Mouse (Mus musculus): ENCODE results near the gene Hoxd8.

Gene Hoxd8

GRCm38 (mm10) chr2:74686988-74687697, 17.3 kb upstream of the Hoxd8 start:
- DNase-seq: no peak

DNA sequence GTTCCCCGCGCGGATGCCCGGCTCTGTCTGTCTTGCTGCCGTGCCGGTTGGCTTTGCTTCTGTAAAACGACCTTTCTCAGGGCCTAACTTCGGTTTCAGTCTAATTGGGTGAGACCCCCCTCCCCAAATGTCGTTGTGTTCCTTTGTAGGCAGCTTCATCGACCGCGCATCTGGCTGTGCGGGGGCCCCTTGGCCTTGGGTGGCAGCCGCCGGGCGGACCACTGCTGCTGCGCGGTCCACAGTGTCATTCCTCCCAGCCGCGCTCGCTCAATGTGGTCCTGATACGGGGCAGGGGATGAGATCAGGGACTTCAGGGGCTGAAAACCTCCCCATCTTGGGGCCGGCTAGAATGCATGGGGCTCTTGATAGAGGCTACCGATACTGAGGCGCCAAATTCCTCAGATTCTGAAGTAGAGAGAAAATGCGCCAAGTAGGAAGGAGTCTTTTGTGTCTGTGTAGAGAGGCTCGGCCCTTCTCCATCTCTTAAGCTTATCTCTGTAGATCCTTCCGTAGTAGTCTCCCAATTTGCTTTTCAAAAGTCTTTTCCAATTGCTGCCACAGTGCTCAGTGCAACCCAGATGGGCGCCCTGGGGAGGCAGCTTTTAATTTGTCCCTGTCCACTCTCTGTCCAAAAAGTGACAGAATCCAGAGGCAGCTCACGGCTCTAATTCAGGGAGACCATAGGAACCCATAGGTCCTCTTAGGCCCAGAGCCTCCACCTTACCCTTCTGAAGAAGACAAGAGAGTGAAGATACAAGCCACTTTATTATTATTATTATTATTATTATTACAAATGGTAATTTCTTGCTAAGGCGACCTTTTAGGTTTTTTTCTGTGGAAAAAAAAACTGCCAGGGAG, 16.5 kb upstream of the Hoxd8 start:
- DNase-seq: no peak

GRCm38 (mm10) chr2:74688795-74689573, 15.4 kb upstream of the Hoxd8 start:
- no peak for DNase-seq

- DNase-seq: no peak
These were observed 14.7 kb upstream of the Hoxd8 start for GRCm38 (mm10) chr2:74689574-74690337.

- DNase-seq: no peak
These were observed 14.1 kb upstream of the Hoxd8 start for GRCm38 (mm10) chr2:74690338-74690716.

- no peak for DNase-seq
These were observed 13.1 kb upstream of the Hoxd8 start, which contains the start of gene Hoxd10 for GRCm38 (mm10) chr2:74691022-74691951. Gene Hoxd10, plus strand, starts transcription at chr2:74691924.

DNA sequence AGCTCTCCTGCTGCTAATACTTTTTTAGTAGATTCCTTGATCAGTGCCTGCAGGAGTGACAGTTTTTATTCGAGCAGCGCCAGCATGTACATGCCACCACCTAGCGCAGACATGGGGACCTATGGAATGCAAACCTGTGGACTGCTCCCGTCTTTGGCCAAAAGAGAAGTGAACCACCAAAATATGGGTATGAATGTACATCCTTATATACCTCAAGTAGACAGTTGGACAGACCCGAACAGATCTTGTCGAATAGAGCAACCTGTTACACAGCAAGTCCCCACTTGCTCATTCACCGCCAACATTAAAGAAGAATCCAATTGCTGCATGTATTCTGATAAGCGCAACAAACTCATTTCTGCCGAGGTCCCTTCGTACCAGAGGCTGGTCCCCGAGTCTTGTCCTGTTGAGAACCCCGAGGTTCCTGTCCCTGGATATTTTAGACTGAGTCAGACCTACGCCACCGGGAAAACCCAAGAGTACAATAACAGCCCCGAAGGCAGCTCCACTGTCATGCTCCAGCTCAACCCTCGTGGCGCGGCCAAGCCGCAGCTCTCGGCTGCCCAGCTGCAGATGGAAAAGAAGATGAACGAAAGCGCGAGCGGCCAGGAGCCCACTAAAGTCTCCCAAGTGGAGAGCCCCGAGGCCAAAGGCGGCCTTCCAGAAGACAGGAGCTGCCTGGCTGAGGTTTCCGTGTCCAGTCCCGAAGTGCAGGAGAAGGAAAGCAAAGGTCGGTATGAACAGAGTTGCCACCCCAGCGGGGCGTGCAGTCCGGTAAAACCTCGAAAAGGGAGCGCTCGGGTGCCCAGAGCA, 12.2 kb upstream of the Hoxd8 start:
- no peak for DNase-seq

- no peak for DNase-seq
These were observed 11.5 kb upstream of the Hoxd8 start for GRCm38 (mm10) chr2:74692808-74693431.

- DNase-seq: no peak
These were observed 11.0 kb upstream of the Hoxd8 start for GRCm38 (mm10) chr2:74693432-74693827.

GRCm38 (mm10) chr2:74694066-74694465, 10.3 kb upstream of the Hoxd8 start:
- DNase-seq: no peak

DNA sequence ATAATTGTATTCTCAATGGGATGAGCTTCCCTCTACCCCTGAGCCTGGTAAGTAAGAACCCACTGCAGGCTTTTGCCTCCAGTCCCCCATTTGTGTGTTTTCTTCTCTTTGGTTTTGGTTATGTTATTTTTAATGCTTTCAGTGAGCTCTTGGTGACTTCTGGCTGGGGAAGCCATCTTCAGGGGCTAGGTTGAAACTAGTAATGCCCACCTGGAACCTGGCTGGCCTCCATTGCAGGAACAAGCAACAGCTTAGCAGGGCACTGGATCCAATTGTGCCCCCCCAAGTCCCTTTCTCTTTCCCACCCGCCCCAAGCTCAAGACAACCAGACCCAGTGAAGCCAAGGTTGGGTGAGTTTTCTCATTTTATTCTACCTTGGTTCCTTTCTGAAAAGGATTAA, 9.0 kb upstream of the Hoxd8 start:
- no peak for DNase-seq

- DNase-seq: no peak
These were observed 8.5 kb upstream of the Hoxd8 start for GRCm38 (mm10) chr2:74695813-74696430.

GRCm38 (mm10) chr2:74696442-74697335, 7.7 kb upstream of the Hoxd8 start:
- DNase-seq: no peak

GRCm38 (mm10) chr2:74697567-74698121, 6.8 kb upstream of the Hoxd8 start, which contains the start of gene Hoxd9:
Gene Hoxd9, plus strand, starts transcription at chr2:74697727.
- no peak for DNase-seq

GRCm38 (mm10) chr2:74698201-74699052, 6.0 kb upstream of the Hoxd8 start:
- no peak for DNase-seq

- no peak for DNase-seq
These were observed 5.4 kb upstream of the Hoxd8 start for GRCm38 (mm10) chr2:74699053-74699430.

Measured in cerebellum, postnatal 36 days (tissue).